Mouse (Mus musculus): Measurements from ENCODE around the gene Samd8. TPM values are rescaled to one million over a fixed set of nuclear protein-coding genes. Genes with fewer than 3 reads are reported as not detected.

The Samd8 gene
- polyA plus RNA-seq, 1 experiment, result not detected

DNA sequence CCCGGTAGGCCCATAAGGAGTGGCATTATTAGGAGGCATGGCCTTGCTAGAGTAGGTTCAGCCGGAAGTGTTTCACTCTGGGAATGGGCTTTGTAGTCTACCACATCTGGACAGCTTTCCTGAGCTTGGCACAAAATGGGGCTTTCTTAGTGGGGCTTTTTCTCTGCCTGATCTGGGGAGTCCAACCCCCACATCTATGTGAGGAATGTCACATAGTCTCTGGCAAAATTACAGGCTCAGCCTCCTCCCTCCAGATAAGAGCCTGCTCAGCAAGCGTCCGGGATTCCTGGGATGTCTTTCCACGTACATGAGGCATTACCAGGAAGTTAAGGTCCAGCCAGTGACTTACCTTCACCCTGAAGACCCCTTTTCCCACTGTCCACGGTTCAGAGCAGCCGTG, 73.6 kb downstream of the Samd8 start:
- 78% methylated on average over 7 of the region's 7 CpGs for WGBS
- TF ChIP-seq CTCF (IDR thresholded peaks at IDR 0.05; ENCODE audit: insufficient read depth, low read depth, low read length) (no peak), POLR2A (IDR thresholded peaks at IDR 0.05; ENCODE audit: insufficient read depth, low read depth, low read length) (no peak)
- peaks cover 4% of the 10 kb centered on the region for H3K4me1 ChIP-seq (ENCODE audit: control insufficient read depth, insufficient read depth, low read length)
- no peak overlapping the region for H3K4me3 ChIP-seq (ENCODE audit: insufficient read depth, low read depth, low read length)
- no peak overlapping the region for H3K27ac ChIP-seq (ENCODE audit: insufficient read depth, low read depth, low read length)

DNA sequence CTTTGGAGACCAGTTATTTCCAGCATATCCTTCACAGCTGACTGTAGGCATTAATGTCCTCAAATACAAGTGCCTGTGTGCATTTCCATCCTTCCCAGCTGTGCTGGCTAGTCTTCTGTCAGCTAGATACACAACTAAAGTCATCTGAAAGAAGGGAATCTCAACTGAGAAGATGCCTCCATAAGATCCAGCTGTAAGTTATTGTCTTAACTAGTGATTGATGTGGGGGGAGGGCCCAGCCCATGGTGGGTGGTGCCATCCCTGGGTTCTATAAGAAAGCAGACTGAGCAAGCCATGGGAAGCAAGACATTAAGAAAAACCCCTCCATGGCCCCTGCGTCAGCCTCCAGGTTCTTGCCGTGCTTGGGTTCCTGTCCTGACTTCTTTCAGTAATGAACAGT, 74.6 kb downstream of the Samd8 start, which contains the start of gene Vdac2:
TSS of gene Vdac2 (plus strand) at position 301 of the 400 bp plus-strand sequence.
- no peak within 1 kb of the TSS for H3K27ac ChIP-seq (ENCODE audit: insufficient read depth, low read depth, low read length)
- WGBS, result 94% methylated on average over 2 of the region's 2 CpGs
- TF ChIP-seq POLR2A (IDR thresholded peaks at IDR 0.05; ENCODE audit: insufficient read depth, low read depth, low read length) (no peak), CTCF (IDR thresholded peaks at IDR 0.05; ENCODE audit: insufficient read depth, low read depth, low read length) (no peak)
- peaks cover 4% of the 10 kb centered on the region for H3K4me1 ChIP-seq (ENCODE audit: control insufficient read depth, insufficient read depth, low read length)
- no peak within 1 kb of the TSS for H3K4me3 ChIP-seq (ENCODE audit: insufficient read depth, low read depth, low read length)

DNA sequence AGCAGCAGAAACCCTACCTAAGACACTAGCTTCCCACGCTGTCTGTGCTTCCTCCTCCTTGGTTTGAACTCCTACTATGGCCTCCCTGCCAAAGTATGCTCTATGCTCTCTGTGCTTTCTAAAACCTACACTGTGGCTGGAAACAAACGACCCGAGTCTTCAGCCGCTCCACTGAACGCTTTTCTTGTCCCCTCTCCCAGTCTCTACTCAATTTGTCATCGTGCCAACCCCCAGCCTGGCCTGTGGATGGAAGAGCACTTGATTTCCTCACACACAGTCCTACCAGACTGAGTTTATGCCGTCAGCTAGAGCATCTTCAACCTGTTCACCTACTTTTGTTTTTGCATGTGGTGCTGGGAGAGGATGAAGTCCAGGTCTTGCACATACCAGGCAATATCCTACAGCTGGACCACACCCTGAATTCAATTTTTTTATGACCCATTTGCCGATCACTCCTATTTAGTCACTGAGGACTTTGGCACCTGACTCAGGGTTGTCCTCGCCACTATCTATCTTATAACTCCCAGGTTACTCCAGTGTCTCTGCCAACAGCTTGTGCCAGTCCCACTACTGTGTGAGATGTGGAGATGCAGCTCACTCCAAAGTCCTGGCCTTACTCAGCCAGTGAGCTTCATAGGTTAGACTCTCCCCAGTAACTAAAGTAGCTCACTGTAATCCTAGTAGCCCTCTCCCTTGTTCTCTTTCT, 75.6 kb downstream of the Samd8 start:
- H3K4me1 ChIP-seq (ENCODE audit: control insufficient read depth, insufficient read depth, low read length), result peaks cover 4% of the 10 kb centered on the region
- TF ChIP-seq POLR2A (IDR thresholded peaks at IDR 0.05; ENCODE audit: insufficient read depth, low read depth, low read length) (no peak), CTCF (IDR thresholded peaks at IDR 0.05; ENCODE audit: insufficient read depth, low read depth, low read length) (no peak)
- no peak overlapping the region for H3K27ac ChIP-seq (ENCODE audit: insufficient read depth, low read depth, low read length)
- WGBS, result 55% methylated on average over 9 of the region's 9 CpGs
- no peak overlapping the region for H3K4me3 ChIP-seq (ENCODE audit: insufficient read depth, low read depth, low read length)

DNA sequence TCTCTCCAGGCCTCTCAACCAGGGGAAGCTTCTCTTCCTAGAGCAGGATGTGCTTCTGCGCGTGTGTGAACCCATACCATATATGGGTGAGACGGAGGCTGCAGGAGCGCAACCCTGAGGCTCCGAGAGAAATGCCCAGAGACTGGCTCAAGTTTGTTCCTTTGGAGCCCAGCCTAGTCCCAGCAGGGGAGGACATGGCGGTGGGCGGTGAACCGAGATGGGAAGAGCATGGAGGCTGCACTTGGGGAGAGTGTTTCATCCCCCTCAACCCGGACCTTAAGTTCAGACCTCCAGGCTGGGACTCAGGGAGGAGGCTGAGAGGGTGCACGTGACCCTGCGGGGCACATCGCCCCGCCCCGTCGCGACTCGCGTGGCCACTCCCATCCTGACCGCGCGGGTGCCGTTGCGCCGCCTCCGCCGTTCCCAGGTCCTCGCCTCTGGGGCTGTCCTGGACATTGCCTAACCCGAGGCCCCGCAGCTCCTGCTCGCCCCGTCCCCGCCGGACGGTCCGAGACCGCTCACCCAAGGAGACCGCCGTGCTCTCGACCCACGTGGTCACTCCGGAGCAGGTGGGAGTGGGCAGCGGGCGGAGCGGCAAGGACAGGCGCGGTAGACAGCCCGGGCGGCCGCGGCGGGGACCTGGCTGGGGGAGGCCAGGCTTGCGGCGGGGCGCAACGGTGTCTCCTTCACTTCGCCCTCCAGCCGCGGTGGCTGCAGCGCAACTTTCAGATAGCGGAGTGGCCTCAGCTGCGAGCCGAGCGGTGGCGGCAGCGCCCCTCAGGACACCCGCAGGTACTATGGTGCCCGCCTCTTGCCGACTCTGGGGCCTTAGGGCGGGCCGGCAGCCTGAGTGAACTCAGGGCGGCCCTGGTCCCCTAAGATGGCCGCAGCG, 80.8 kb downstream of the Samd8 start:
- Histone ChIP-seq H3K4me3 (ENCODE audit: insufficient read depth, low read depth, low read length) (peak overlapping the region; percentile 75), H3K4me1 (ENCODE audit: control insufficient read depth, insufficient read depth, low read length) (peaks cover 3% of the 10 kb centered on the region; the same call in 1 of the 2 replicates), H3K27ac (ENCODE audit: insufficient read depth, low read depth, low read length) (peak overlapping the region; percentile 98)
- WGBS, result under 1% methylated on average over 73 of the region's 73 CpGs
- TF ChIP-seq CTCF (IDR thresholded peaks at IDR 0.05; ENCODE audit: insufficient read depth, low read depth, low read length), result no peak
- peak; percentile 36 for TF ChIP-seq POLR2A (IDR thresholded peaks at IDR 0.05; ENCODE audit: insufficient read depth, low read depth, low read length)

DNA sequence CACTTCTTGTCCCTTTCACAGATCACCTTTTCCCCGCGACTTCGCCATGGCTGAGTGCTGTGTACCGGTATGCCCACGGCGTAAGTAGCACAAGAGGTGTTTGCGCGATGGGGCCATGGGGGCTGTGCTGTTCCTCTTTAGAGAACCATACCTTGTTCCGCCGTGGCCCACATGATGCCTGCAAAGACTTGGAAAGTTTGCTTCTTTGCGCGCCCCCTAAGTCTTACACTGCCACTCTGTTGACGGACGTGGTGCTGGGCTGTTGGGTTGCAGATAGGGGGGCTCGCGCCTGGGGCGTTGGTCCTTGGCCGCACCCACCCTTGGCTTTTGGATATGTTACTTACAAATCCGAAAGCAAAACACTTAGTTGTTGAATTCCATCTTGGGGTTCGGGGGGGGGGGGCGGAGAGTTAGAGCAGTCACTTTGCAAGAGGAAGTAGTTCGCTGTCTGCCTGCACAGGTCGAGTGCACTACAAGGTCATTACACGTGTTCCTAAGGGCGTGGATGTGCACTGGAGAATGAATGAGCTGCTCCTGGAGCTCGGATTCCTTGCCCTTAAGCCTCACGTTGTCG, 81.6 kb downstream of the Samd8 start:
- no peak for TF ChIP-seq POLR2A (IDR thresholded peaks at IDR 0.05; ENCODE audit: insufficient read depth, low read depth, low read length)
- no peak for TF ChIP-seq CTCF (IDR thresholded peaks at IDR 0.05; ENCODE audit: insufficient read depth, low read depth, low read length)
- WGBS, result under 1% methylated on average over 28 of the region's 28 CpGs
- Histone ChIP-seq H3K4me3 (ENCODE audit: insufficient read depth, low read depth, low read length) (peak overlapping the region; percentile 75), H3K4me1 (ENCODE audit: control insufficient read depth, insufficient read depth, low read length) (peaks cover 3% of the 10 kb centered on the region; the same call in 1 of the 2 replicates), H3K27ac (ENCODE audit: insufficient read depth, low read depth, low read length) (peak overlapping the region; percentile 98; the same call in 1 of the 2 replicates)

DNA sequence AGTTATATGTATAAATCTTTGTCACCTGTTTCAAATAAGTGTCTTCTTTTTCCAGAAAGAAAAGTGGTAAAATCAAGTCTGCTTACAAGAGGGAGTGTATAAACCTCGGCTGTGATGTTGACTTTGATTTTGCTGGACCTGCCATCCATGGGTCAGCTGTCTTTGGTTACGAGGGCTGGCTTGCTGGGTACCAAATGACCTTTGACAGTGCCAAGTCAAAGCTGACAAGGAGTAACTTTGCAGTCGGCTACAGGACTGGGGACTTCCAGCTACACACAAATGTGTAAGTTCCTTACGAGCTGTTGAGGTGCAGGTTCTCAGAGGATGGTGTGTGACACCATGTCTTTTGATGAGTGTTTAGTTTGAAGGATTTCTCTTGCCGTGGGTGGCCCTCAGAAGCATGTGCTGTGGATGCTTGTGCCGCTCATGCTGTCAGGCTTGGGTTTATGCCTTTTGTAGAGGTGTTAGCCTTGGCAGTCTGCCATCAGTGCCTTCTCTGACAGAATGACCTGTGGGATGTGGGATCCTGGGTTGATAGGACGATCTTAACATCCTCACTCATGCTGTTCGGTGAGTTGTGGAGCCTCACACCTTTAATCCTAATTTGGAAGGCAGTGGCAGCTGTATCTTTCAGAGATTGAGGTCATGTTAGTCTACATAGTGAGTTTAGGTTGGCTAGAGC, 88.1 kb downstream of the Samd8 start:
- no peak for TF ChIP-seq CTCF (IDR thresholded peaks at IDR 0.05; ENCODE audit: insufficient read depth, low read depth, low read length)
- WGBS, result 77% methylated on average over 8 of the region's 8 CpGs
- H3K27ac ChIP-seq (ENCODE audit: insufficient read depth, low read depth, low read length), result no peak overlapping the region
- no peak overlapping the region for H3K4me3 ChIP-seq (ENCODE audit: insufficient read depth, low read depth, low read length)
- no peaks in the 10 kb centered on the region for H3K4me1 ChIP-seq (ENCODE audit: control insufficient read depth, insufficient read depth, low read length)

DNA sequence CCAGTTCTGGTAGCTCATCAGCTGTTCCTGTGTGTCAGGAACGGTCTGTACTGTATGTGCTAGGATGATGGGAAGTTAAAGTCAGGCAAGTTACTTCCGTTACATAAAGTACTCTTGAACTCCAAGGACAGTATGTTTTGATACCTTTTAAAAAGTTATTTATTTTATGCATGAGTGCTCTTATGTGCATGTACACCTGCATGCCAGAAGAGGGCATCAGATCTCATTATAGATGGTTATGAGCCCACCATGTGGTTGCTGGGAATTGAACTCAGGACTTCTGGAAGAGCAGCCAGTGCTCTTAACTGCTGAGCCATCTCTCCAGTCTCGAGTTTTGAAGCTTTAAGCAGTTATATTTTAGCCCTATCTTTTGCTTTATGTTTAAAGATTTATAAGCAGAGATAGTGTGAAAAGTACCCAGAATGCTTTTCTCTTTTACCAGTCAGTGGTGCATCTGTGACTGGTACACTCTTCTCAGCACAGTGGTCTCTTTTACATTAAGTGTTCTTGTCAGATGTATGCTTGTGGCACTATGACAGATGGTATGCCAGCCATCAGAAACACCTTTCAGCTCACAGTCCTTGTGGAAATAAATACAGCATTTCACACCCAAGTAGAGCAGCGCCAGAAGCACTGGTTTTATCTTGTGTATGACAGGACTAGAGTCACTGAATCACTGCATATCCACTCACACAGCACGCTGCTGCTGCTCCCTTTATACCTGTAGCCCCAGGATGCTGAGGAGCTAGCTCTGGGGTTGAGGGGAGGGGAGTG, 91.7 kb downstream of the Samd8 start:
- H3K27ac ChIP-seq (ENCODE audit: insufficient read depth, low read depth, low read length), result no peak overlapping the region
- H3K4me3 ChIP-seq (ENCODE audit: insufficient read depth, low read depth, low read length), result no peak overlapping the region
- H3K4me1 ChIP-seq (ENCODE audit: control insufficient read depth, insufficient read depth, low read length), result 0 out of 2 replicates have a peak, but pooled peaks cover 1% of the 10 kb centered on the region
- TF ChIP-seq CTCF (IDR thresholded peaks at IDR 0.05; ENCODE audit: insufficient read depth, low read depth, low read length) (no peak), POLR2A (IDR thresholded peaks at IDR 0.05; ENCODE audit: insufficient read depth, low read depth, low read length) (no peak)
- WGBS, result 88% methylated on average over 5 of the region's 5 CpGs

DNA sequence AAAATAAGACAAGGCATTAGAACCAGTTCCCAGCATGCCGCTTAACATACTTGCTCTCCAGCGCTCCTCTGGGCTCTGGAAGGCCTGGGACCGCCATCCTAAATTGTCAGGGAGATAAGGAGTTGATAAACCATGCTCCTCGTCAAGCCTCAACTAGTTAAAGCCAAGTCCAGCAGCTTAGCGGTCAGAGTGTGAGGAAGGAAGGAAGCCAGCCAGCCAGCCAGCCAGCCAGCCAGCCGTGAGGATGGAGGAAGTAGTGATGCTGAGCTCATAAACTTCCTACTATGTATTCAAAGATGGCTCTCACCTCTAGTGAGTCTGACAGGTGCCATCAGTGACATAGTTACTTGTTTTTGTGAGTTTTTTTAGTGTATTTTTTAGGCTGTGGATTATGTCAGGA, 92.9 kb downstream of the Samd8 start:
- WGBS, result 77% methylated on average over 6 of the region's 6 CpGs
- TF ChIP-seq CTCF (IDR thresholded peaks at IDR 0.05; ENCODE audit: insufficient read depth, low read depth, low read length), result no peak
- TF ChIP-seq POLR2A (IDR thresholded peaks at IDR 0.05; ENCODE audit: insufficient read depth, low read depth, low read length), result no peak
- H3K27ac ChIP-seq (ENCODE audit: insufficient read depth, low read depth, low read length), result no peak overlapping the region
- H3K4me3 ChIP-seq (ENCODE audit: insufficient read depth, low read depth, low read length), result no peak overlapping the region
- H3K4me1 ChIP-seq (ENCODE audit: control insufficient read depth, insufficient read depth, low read length), result peaks cover 13% of the 10 kb centered on the region; the same call in 1 of the 2 replicates
